ENCODE assay signal across 8 mouse cellular contexts in the genomic region with DNA sequence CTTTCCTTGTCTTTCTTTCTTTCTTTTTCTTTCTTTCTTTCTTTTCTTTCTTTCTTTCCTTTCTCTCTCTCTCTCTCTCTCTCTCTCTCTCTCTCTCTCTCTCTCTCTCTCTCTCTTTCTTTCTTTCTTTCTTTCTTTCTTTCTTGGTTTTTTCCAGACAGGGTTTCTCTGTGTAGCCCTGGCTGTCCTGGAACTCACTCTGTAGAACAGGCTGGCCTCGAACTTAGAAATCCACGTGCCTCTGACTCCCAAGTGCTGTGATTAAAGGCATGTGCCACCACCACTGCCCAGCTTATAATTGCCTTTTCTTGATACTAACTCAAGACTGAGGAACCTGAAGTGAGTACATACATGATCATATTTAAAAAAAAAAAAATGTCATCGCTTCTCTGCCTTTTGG.
A peak's percentile ranks its signal among the peaks of the same experiment; 100 is the strongest.
DNase-seq lines count a peak whose midpoint lies in the region; TF ChIP-seq lines count a peak whose summit lies in the region.
"Not testable (repeated sequence)": the region's sequence is repeated elsewhere in the genome, so short reads cannot be mapped to it uniquely, and the experiment has no call there.

No protein-coding gene starts in this region.

- not testable (repeated sequence) for H3K4me3 ChIP-seq in gastrocnemius, adult 2 months

- not testable (repeated sequence) for TF ChIP-seq CTCF in gastrocnemius, adult 2 months (IDR thresholded peaks at IDR 0.05)

- intact Hi-C loops in gastrocnemius, adult 2 months (cut with DNase I): not testable (repeated sequence)

- DNase-seq in A20 (ENCODE audit: low read depth, low spot score) (peak; percentile 11), MN1 (ENCODE audit: low spot score) (peak; percentile 23)
- peak; percentile 7 for DNase-seq in gastrocnemius, adult 2 months
- peak; percentile 7 to 14 for DNase-seq in gastrocnemius, postnatal 4 days (ENCODE audit: low spot score in 2 of 2)
- peak; percentile 83 for DNase-seq in heart, adult 11 months
- peak; percentile 4 for DNase-seq in kidney, postnatal 14 days
- DNase-seq in ovary, adult 18-20 months (ENCODE audit: low spot score): peak; percentile 2
- peak; percentile 4 for DNase-seq in thymus, postnatal 14 days

- not testable (repeated sequence) for H3K27ac ChIP-seq in gastrocnemius, adult 2 months

Comparison
In these comparisons a context has a peak if more than half of its experiments do, and no peak if none do; other contexts are left out.
1. DNase-seq: peak in every context shown above with its lines; median percentile 83 in heart, adult 11 months; 23 in MN1; 11 in A20; 10 in gastrocnemius, postnatal 4 days; 7 in gastrocnemius, adult 2 months; 4 in kidney, postnatal 14 days; 4 in thymus, postnatal 14 days; 2 in ovary, adult 18-20 months.